Mouse (Mus musculus) right cerebral cortex, adult 2 months (tissue): ENCODE data around the gene Tcn2.
A peak's percentile ranks its signal among the peaks of the same experiment; 100 is the strongest.

ENCODE experiments used
- DNase-seq, 2 experiments: peaks; one replicate each; pipeline ENCODE4 v3.0.0; 2021 to 2022; ENCODE audit warnings: low spot score in 2 of 2

Gene Tcn2

DNA sequence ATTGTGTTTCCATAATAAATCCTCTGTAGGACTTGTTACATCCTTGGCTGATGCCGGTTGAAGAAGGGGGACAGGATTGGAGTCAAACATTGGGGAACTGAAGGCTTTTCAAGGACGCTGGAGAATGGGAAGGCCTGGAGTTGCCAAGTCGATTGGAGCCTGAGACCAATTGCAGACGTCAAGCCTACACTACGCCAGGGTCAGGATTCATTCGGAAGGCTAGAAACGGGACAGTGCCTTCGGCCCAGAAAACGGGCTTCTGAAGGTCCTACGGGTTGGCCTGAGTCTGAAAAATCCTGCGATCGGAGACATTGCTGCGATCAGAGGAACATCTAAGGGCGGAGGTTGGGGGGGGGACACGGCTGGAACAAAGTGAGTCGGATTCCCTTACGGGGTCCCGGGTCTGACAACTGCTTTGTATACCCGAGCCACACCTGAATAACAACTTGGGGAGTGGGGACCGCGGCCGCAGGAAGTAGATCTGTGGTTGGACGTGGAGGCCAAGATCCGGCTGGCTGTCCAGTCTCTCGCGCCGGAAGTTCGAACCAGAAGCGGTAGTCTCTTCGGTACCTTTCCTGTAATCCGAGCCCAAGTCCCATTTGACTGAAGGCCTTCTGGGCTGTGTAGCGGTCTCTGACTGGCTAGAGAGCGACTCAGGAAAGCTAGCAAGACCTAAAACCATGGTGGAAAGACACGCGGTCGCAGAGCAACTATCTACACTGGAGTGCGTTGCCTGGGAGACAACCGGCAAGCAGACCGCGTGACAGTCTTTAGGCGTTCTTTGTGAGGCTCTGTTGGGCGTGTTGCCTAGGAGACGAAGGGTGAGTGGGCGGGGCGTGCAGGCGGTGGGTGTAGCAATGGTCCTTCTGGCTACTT is 37.3 kb downstream of the Tcn2 start, which contains the start of the genes 4921536K21Rik and Dusp18:
Gene 4921536K21Rik, minus strand, starts transcription at position 693 of the 876 bp plus-strand sequence.
Gene Dusp18, plus strand, starts transcription at position 835 of the 876 bp plus-strand sequence.
- peak; percentile 99 to 100 for DNase-seq

DNA sequence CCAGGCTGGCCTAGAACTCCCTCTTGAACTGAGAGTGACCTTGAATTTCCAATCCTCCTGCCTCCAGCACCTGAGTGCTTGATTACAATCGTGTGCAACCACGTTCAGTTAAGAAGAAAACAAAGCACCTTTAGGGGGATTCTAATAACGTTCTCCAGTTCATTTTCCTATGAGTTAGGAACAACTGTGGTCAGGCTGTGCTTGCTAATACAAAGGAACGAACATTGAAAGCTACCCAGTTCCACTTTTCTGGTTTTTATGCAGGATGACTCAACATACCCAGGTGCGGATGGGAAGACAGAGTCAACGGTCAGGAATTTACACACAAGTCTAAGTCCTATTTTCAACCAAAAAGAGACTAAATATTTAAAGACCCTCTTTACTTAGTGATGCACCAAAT is 38.0 kb downstream of the Tcn2 start:
- DNase-seq = no peak

GRCm38 (mm10) chr11:3887331-3887730 is 44.6 kb downstream of the Tcn2 start:
- DNase-seq = no peak

DNA sequence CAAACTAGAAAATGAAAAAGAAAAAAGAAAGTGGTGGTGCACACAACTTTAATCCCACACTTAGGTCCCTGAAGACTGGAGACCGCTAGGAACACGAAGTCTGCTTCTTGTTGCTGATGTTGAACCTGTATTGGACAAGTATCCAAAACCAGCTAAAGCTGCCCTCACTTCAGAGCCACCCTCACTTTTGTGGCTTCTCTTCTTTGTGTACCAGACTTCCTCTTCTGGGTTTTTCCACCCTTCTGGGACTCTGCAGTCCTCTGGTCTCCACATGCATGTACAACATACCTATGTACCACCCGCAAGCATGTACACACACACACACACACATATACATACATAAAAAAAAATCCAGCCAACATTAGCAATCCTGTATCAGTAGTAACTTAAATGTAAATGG is 48.2 kb downstream of the Tcn2 start:
- DNase-seq = no peak

GRCm38 (mm10) chr11:3879836-3880235 is 52.1 kb downstream of the Tcn2 start:
- peak; percentile 87 to 88 for DNase-seq

DNA sequence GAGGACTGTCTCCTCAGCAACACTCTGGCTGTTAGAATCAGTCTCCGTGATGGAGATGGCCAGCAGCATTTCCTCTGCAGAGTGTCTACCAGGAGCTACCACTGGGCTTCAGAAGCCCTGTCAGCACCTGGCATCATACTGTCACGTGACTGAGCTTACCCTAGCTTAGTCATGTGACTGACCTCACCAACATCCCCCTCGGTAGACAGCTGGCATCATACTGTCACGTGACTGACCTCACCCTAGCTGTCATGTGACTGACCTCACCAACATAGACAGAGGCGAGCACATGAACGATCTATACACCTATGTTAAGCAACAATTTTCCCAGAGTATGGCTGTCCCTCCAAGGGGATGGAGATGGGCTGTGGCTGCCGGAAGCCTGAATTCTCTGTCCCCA is 53.3 kb downstream of the Tcn2 start:
- no peak for DNase-seq

DNA sequence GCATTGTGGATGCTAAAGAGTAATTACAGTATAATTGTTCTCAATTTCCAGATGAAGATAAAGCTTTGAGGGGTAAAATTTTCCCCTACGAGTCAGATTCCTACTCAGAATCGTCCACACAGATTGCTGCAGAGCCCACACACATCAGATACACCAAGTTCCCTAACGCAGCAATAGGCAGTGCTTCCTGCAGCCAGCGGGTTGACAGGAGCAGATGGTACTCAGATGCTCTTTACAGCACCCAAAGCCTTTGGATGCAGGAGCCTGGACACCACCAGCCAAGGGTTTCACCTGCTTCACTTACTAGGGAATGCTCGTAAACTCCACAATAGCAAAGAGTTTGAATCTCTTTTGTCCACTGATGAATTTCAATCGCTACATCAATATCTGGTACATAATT is 55.5 kb downstream of the Tcn2 start:
- no peak for DNase-seq
